Mouse (Mus musculus) embryonic fibroblast, embryonic 13.5 days (primary cell): ENCODE data around the gene Pa2g4. TPM values are rescaled to one million over a fixed set of nuclear protein-coding genes. Genes with fewer than 3 reads are reported as not detected.
"Not testable (repeated sequence)": the region's sequence is repeated elsewhere in the genome, so short reads cannot be mapped to it uniquely, and the experiment has no call there.

Experiments
- H3K27ac ChIP-seq: 2 replicates; pipeline ENCODE4 v1.5.1; 2012; ENCODE audit warnings: low read length, control low read depth, inconsistent platforms; ENCODE audit not compliant: insufficient read depth
- H3K4me1 ChIP-seq: 2 replicates; pipeline ENCODE4 v1.6.1; 2011; ENCODE audit warnings: low read length; ENCODE audit not compliant: control insufficient read depth, insufficient read depth
- H3K4me3 ChIP-seq: 2 replicates; pipeline ENCODE4 v1.5.1; 2011; ENCODE audit warnings: mild to moderate bottlenecking, control low read depth, low read length; ENCODE audit not compliant: insufficient read depth
- CTCF ChIP-seq: IDR thresholded peaks from 2 replicates; pipeline ENCODE4 v1.5.1; 2011; ENCODE audit warnings: mild to moderate bottlenecking, control low read depth, low read length, moderate library complexity, borderline replicate concordance; ENCODE audit not compliant: insufficient read depth
- POLR2A ChIP-seq: IDR thresholded peaks from 2 replicates; pipeline ENCODE4 v1.6.1; 2011; ENCODE audit warnings: low read depth, mild to moderate bottlenecking, control low read depth, low read length, moderate library complexity
- polyA plus RNA-seq: library from polyadenylated mRNA; stranded (reverse); fragments of >200 nt; gene quantifications from 2 replicates; pipeline ENCODE4 v1.2.4, GENCODE M21; 2011; ENCODE audit warnings: low read depth; ENCODE audit not compliant: missing spikeins, insufficient read length

Pa2g4 gene
- polyA plus RNA-seq: 146 and 152 TPM in 2 replicates

DNA sequence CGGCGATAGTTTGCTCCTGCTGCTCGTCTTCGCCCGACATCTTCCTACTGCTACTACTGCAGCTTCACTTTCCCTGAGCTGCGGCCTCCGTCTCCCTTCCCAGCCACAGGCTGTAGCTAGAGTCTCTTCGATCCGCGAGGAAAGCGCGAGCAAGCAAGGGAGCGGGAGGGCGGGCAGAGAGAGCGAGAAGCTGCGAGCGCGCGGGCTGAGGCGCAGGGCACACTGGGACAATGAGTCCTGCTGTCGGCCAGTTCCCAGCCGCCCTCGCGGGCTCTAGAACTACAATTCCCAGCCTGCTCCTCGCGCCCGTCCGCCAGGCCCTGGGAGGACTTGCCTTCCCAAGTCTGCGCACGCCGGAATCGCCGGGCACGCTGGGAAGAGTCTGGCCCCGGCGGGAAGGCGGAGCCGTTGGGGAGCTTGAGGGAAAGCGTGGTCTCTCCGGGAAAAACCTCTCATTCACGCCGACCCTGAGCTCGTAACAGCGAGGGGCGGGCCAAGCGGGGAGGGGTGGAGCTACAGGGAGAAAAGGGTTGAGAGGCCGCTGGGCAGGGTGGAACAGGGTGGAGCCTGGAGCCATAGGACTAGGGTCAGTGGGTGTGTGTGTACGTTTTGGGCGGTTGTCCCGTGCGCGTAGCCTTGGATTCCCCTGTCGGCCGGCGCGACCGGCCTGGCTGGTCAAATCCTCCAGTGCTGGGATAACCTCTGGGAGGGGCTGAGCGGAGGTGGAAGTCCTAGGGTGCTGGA, at the start of gene Pa2g4:
TSS of gene Pa2g4 (minus strand) at position 200 of the 744 bp plus-strand sequence.
- H3K27ac ChIP-seq: peak within 1 kb of the TSS; percentile 77
- H3K4me1 ChIP-seq: no peaks in the 10 kb centered on the region
- peak within 1 kb of the TSS; percentile 83 for H3K4me3 ChIP-seq
- TF ChIP-seq CTCF (no peak), POLR2A (peak; percentile 98)

- TF ChIP-seq POLR2A: no peak
- Histone ChIP-seq H3K4me1 (no peaks in the 10 kb centered on the region), H3K4me3 (no peak overlapping the region), H3K27ac (no peak overlapping the region)
Measured at GRCm38 (mm10) chr10:128614934-128615333, 49.1 kb upstream of the Pa2g4 start.

GRCm38 (mm10) chr10:128613820-128614219, 48.0 kb upstream of the Pa2g4 start:
- not testable (repeated sequence) for H3K27ac ChIP-seq, H3K4me1 ChIP-seq

DNA sequence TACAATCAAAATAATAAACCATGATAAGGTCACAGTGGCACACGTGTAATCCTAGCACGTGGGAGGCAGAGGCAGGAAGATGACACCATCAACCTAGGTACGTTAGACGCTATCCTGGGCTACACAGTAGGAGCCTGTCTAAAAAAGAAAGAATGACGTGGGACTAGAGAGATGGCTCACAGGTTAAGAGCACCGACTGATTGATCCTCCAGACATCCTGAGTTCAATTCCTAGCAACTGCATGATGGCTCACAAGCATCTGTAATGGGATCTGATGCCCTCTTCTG, 47.3 kb upstream of the Pa2g4 start:
- H3K4me3 ChIP-seq: no peak overlapping the region
- TF ChIP-seq CTCF: no peak
- no peak overlapping the region for H3K27ac ChIP-seq
- no peaks in the 10 kb centered on the region for H3K4me1 ChIP-seq

More at GRCm38 (mm10) chr10:128613820-128614219, 48.0 kb upstream of the Pa2g4 start:
- H3K4me3 ChIP-seq: not testable (repeated sequence)

- H3K4me1 ChIP-seq: no peaks in the 10 kb centered on the region
- no peak overlapping the region for H3K27ac ChIP-seq
- TF ChIP-seq POLR2A: no peak
- TF ChIP-seq CTCF: peak; percentile 52; the same call in 1 of the 2 replicates
- H3K4me3 ChIP-seq: no peak overlapping the region
Measured at GRCm38 (mm10) chr10:128612433-128613153, 46.8 kb upstream of the Pa2g4 start.

- TF ChIP-seq POLR2A (no peak), CTCF (no peak)
Measured at GRCm38 (mm10) chr10:128606483-128606882, 40.7 kb upstream of the Pa2g4 start.

GRCm38 (mm10) chr10:128602470-128603128, 36.8 kb upstream of the Pa2g4 start:
- H3K27ac ChIP-seq: no peak overlapping the region
- H3K4me3 ChIP-seq: no peak overlapping the region
- no peaks in the 10 kb centered on the region; the same call in 1 of the 2 replicates for H3K4me1 ChIP-seq
- TF ChIP-seq CTCF (no peak), POLR2A (no peak)

More at GRCm38 (mm10) chr10:128606483-128606882, 40.7 kb upstream of the Pa2g4 start:
- Histone ChIP-seq H3K4me3 (no peak overlapping the region), H3K4me1 (no peaks in the 10 kb centered on the region), H3K27ac (no peak overlapping the region)

DNA sequence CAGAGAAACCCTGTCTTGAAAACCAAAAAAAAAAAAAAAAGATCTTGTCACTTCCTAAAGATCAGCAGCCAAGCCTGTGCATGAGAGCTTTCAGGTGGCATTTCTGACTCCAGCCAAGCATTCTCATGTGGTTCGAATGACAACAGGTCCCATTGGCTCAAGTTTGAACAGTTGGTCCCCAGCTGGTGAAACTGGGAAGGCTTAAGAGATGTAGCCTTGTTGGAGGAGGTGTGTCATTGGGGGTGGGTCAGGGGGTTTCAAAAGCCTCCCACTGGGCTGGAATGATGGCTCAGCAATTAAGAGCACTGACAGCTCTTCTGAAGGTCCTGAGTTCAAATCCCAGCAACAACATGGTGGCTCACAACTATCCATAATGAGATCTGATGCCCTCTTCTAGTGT, 35.7 kb upstream of the Pa2g4 start:
- H3K27ac ChIP-seq: no peak overlapping the region
- H3K4me1 ChIP-seq: no peaks in the 10 kb centered on the region; the same call in 1 of the 2 replicates
- no peak overlapping the region for H3K4me3 ChIP-seq
- TF ChIP-seq POLR2A (no peak), CTCF (no peak)

DNA sequence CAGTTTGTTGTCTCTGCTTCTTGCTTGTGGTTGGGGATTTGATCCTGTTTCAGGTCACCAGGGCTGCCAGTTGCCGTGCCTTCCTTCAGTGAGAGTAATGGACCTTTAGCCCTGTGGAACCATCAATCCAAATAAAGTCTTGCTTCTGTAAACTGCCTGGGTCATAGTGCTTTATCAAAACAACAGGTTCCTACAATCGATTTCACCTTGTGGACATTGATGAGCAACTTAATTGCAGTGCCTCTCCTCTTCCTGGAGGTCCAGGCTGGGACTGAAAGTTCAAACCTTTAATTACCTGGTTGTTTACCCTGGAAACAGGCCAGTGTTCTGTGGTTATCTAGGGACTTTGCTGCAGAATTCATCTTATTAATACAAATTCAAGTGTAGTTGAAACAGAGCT, 32.7 kb upstream of the Pa2g4 start:
- Histone ChIP-seq H3K4me1 (no peaks in the 10 kb centered on the region; the same call in 1 of the 2 replicates), H3K27ac (no peak overlapping the region), H3K4me3 (no peak overlapping the region)
- no peak for TF ChIP-seq CTCF
- no peak for TF ChIP-seq POLR2A

GRCm38 (mm10) chr10:128592797-128593196, 27.0 kb upstream of the Pa2g4 start:
- no peak overlapping the region for H3K27ac ChIP-seq
- no peaks in the 10 kb centered on the region for H3K4me1 ChIP-seq
- no peak for TF ChIP-seq POLR2A
- TF ChIP-seq CTCF: no peak
- H3K4me3 ChIP-seq: no peak overlapping the region
